Mouse (Mus musculus) spleen, adult 2 months (tissue): ENCODE results near the gene Gm17018. TPM values are rescaled to one million over a fixed set of nuclear protein-coding genes. Genes with fewer than 3 reads are reported as not detected.

ENCODE experiments used
- DNase-seq, 2 experiments: peaks; one replicate each; pipeline versions ENCODE4 v3.0.0 to v3.0.0-alpha.2; 2012 to 2021; ENCODE audit warnings: low spot score in 2 of 2, low read depth in 1 of 2
- H3K27ac ChIP-seq: fragments of 200-500 bp; 2 replicates; pipeline ENCODE4 v1.5.1; 2012; ENCODE audit warnings: low read length, inconsistent platforms; ENCODE audit not compliant: insufficient read depth
- H3K27me3 ChIP-seq: fragments of 200-500 bp; 2 replicates; pipeline ENCODE4 v1.6.1; 2012; ENCODE audit warnings: mild to moderate bottlenecking, moderate library complexity, low read length, inconsistent platforms; ENCODE audit not compliant: control insufficient read depth, insufficient read depth
- H3K36me3 ChIP-seq: fragments of 200-500 bp; 2 replicates; pipeline ENCODE4 v1.6.1; 2012; ENCODE audit warnings: mild to moderate bottlenecking, low read length, inconsistent platforms; ENCODE audit not compliant: control insufficient read depth, insufficient read depth
- H3K4me1 ChIP-seq: fragments of 200-500 bp; 2 replicates; pipeline ENCODE4 v1.6.1; 2011; ENCODE audit warnings: inconsistent platforms; ENCODE audit not compliant: control insufficient read depth, insufficient read depth, insufficient read length
- H3K4me3 ChIP-seq: fragments of 200-500 bp; 2 replicates; pipeline ENCODE4 v1.5.1; 2011; ENCODE audit warnings: mild to moderate bottlenecking, inconsistent platforms; ENCODE audit not compliant: insufficient read depth, insufficient read length; ENCODE audit errors: extremely low read depth
- CTCF ChIP-seq: fragments of 200-500 bp; IDR thresholded peaks from 2 replicates; pipeline ENCODE4 v1.5.1; 2011; ENCODE audit warnings: mild to moderate bottlenecking, inconsistent platforms; ENCODE audit not compliant: insufficient read depth, insufficient read length, insufficient replicate concordance; ENCODE audit errors: extremely low read depth
- POLR2A ChIP-seq: fragments of 200-500 bp; IDR thresholded peaks from 2 replicates; pipeline ENCODE4 v1.6.1; 2011; ENCODE audit warnings: low read depth, low read length, inconsistent platforms
- WGBS: fragments of 180-500 bp; shearing (Covaris S2); methylation state at CpG from one replicate; pipeline ENCODE4 v1.1.7; 2018; 5-methylcytosine and 5-hydroxymethylcytosine counted together
- polyA plus RNA-seq: library from polyadenylated mRNA; depleted of rRNA; stranded (reverse); fragments of >200 nt; gene quantifications from 2 replicates; pipeline ENCODE4 v1.2.3, GENCODE M21; 2012

The Gm17018 gene
- polyA plus RNA-seq, 1 experiment = 2.3 TPM

DNA sequence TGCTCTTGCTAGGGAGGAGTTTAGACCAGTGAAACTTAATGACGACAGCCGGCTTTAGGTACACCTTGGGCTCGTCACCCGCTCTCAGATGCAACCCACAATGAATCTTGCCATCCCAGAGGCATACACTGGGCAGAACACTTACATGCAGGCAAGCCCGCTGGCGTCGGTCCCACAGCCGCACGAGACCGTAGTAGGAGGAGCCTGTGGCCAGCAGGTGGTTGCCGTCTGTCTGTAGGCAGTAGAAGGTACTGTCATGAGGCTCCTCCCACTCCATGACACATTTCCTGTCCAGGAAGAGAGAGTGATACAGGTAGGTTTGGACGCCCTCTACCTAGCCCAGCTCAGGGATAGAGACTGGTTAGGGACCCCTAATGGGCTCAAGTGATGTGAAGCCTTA is 18.6 kb downstream of the Gm17018 start:
- Histone ChIP-seq H3K27ac (no peak overlapping the region), H3K27me3 (no peaks in the 10 kb centered on the region), H3K4me3 (no peak overlapping the region), H3K4me1 (peaks cover 20% of the 10 kb centered on the region), H3K36me3 (peaks cover 2% of the 10 kb centered on the region; the same call in 1 of the 2 replicates)
- 78% methylated on average over 12 of the region's 12 CpGs for WGBS
- TF ChIP-seq CTCF (no peak), POLR2A (no peak)
- DNase-seq = no peak

DNA sequence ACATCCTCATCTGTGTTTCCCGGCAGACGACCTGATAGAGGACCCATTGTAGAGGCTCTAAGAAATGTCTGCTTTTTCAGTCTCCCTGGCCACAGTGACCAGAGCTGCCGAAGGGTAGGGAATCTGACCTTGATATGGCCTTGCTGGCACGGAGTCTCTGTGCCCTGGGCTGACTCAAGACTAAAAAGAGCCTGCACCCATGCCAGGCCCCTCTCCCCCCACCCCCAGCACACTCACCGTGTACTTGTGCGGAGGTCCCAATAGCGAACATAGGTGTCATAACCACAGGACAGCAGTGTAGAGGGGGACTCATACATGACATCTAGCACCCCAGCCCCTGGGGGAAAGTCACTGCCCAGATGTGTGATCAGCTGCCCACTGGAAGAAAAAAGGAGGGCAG is 19.0 kb downstream of the Gm17018 start:
- H3K27ac ChIP-seq = no peak overlapping the region
- H3K36me3 ChIP-seq = peaks cover 2% of the 10 kb centered on the region; the same call in 1 of the 2 replicates
- WGBS = 88% methylated on average over 7 of the region's 7 CpGs
- peaks cover 18% of the 10 kb centered on the region for H3K4me1 ChIP-seq
- H3K4me3 ChIP-seq = no peak overlapping the region
- TF ChIP-seq CTCF (no peak), POLR2A (no peak)
- H3K27me3 ChIP-seq = no peaks in the 10 kb centered on the region
- DNase-seq = no peak

DNA sequence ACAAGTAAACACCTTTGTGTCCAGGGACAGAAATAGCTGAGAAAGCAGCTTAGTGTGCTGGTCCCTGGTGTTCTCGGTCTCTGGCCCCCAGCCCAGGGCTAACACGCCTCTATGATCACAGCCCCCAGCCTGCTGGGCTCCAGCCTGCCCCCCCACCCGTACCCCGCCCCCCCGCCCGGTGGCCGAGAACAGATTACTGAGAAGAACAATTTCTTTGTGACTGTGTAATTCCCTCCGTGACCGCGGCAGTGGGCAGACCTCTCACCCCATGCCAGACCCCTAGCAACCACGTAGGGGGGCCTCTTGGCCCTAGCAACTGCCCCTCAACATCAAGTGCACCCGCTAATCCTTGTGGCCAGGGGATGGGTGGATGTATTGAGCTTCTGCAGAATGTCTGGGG is 19.8 kb downstream of the Gm17018 start:
- TF ChIP-seq POLR2A (no peak), CTCF (no peak)
- H3K27ac ChIP-seq = no peak overlapping the region
- H3K27me3 ChIP-seq = no peaks in the 10 kb centered on the region
- peaks cover 16% of the 10 kb centered on the region for H3K4me1 ChIP-seq
- H3K36me3 ChIP-seq = peaks cover 2% of the 10 kb centered on the region; the same call in 1 of the 2 replicates
- WGBS = 96% methylated on average over 12 of the region's 12 CpGs
- no peak for DNase-seq
- no peak overlapping the region for H3K4me3 ChIP-seq

DNA sequence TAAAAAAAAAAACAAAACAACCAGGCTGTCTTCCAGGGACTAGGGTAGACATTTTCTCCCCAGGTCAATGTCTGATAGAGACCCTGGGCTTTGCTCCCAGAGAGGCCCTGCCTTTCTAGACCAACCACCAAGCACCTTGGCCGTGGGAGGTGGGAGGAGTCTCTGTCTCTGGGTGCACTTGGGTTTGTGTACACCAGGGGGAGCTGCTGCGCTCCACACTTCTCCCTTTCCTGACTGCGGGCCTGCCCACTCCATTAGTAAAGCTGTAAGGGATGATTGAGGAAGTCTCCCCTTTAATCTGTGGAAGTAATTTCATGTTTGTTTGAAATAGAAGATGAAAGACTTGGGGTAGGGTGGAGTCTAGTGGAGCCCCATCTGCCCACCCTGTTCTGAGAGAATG is 20.8 kb downstream of the Gm17018 start:
- H3K4me1 ChIP-seq = peaks cover 7% of the 10 kb centered on the region; the same call in 1 of the 2 replicates
- no peaks in the 10 kb centered on the region for H3K27me3 ChIP-seq
- no peak for DNase-seq
- no peak overlapping the region for H3K4me3 ChIP-seq
- no peak for TF ChIP-seq POLR2A
- peak; percentile 30; the same call in 1 of the 2 replicates for TF ChIP-seq CTCF
- H3K27ac ChIP-seq = no peak overlapping the region
- WGBS = 60% methylated on average over 3 of the region's 3 CpGs
- H3K36me3 ChIP-seq = peaks cover 2% of the 10 kb centered on the region; the same call in 1 of the 2 replicates

DNA sequence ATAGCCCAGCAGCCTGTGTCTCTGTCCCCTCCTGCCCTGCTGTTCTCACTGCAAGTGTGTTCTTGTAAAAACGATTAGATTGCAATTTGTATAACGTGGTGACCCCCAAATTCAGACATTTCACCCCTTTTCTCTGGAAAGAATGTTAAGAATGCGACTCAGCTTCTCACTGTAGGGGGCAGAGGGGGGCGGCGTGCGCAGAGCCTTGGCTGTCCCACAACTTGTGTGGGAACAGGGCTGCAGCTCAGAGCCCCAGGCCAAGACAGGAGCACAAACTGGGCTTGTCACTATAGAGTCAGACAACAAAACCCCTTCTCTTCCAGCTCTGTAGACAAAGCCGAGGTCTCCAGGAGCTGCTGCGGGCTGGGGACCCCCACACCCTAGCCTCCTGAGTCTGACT is 21.7 kb downstream of the Gm17018 start:
- Histone ChIP-seq H3K27me3 (no peaks in the 10 kb centered on the region), H3K4me1 (peaks cover 7% of the 10 kb centered on the region; the same call in 1 of the 2 replicates), H3K36me3 (peaks cover 2% of the 10 kb centered on the region; the same call in 1 of the 2 replicates), H3K4me3 (no peak overlapping the region), H3K27ac (no peak overlapping the region)
- WGBS = 89% methylated on average over 8 of the region's 8 CpGs
- TF ChIP-seq CTCF (no peak), POLR2A (no peak)
- DNase-seq = no peak

DNA sequence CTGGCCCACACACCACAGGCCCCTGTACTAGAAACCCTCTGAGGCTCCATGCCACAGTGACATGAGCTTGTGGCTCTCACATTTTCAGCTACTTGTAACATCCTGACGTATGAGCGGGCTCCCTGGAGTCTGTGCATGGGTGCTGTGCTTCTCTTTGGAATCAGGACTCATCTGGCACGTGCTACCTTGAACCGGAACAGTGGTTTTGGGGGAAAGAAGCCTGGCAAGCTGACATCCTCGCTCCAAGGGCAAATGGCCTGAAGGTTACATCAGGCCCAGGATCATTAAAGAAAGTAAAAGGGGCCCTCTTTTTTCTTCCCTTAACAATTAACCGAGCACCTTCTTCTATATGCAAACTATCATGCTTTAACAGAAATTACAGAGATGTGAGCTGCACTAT is 22.7 kb downstream of the Gm17018 start:
- 94% methylated on average over 6 of the region's 6 CpGs for WGBS
- DNase-seq = no peak
- Histone ChIP-seq H3K4me3 (no peak overlapping the region), H3K27ac (no peak overlapping the region), H3K4me1 (peaks cover 7% of the 10 kb centered on the region; the same call in 1 of the 2 replicates), H3K27me3 (no peaks in the 10 kb centered on the region), H3K36me3 (peaks cover 2% of the 10 kb centered on the region; the same call in 1 of the 2 replicates)
- TF ChIP-seq CTCF (no peak), POLR2A (no peak)

DNA sequence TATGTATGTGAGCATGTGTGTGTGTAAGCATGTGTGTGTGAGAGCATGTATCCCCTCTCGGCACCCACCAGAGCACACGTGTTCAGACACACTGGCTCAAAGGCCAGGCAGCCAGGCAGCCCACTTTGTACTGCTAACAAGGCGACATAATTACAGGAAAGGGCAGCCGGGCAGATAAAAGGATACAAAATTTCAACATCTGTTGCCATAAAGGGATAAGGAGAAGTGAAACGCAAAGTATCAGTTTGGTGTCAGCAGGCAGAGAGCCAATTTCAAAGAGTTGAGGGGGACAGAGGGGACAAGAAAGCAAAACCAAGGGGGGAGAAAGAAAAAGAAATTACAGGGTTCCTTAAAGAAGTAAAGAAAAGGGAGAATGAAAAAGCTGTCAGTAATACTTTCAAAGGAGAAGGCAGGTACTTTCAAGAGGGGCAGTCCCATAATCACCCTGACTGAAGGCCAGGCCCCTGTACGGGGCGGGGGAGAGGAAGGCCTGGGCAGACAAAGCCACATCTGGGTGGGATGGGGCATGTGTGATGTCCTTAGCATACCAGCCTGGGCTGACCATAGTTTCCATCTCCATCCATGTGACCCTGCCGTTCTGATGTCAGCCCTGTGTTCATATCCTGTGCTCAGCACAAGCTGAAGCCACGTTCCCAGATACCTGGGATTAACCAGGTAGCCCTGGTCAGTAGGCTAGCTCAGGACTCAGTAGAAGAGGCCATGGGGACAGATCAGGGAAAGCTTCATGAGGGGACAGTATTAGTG is 24.6 kb downstream of the Gm17018 start:
- H3K36me3 ChIP-seq = no peaks in the 10 kb centered on the region
- WGBS = 38% methylated on average over 9 of the region's 9 CpGs
- H3K4me3 ChIP-seq = no peak overlapping the region
- TF ChIP-seq CTCF (no peak), POLR2A (no peak)
- no peaks in the 10 kb centered on the region for H3K27me3 ChIP-seq
- no peak for DNase-seq
- H3K27ac ChIP-seq = no peak overlapping the region
- H3K4me1 ChIP-seq = peaks cover 7% of the 10 kb centered on the region; the same call in 1 of the 2 replicates
